Mouse (Mus musculus) brain, embryonic 14.5 days (tissue): ENCODE data around the gene Olfr1393.

Experiments used
- CTCF ChIP-seq: fragments of 200-500 bp; IDR thresholded peaks from 2 replicates; pipeline ENCODE4 v1.5.1; 2012; ENCODE audit warnings: inconsistent platforms, mild to moderate bottlenecking, moderate library complexity, borderline replicate concordance; ENCODE audit not compliant: insufficient read depth, insufficient read length; ENCODE audit errors: extremely low read depth
- POLR2A ChIP-seq: fragments of 200-500 bp; IDR thresholded peaks from 2 replicates; pipeline ENCODE4 v1.6.1; 2012; ENCODE audit warnings: mild to moderate bottlenecking, inconsistent platforms, borderline replicate concordance; ENCODE audit not compliant: poor library complexity, insufficient read depth, insufficient read length, severe bottlenecking; ENCODE audit errors: extremely low read depth

DNA sequence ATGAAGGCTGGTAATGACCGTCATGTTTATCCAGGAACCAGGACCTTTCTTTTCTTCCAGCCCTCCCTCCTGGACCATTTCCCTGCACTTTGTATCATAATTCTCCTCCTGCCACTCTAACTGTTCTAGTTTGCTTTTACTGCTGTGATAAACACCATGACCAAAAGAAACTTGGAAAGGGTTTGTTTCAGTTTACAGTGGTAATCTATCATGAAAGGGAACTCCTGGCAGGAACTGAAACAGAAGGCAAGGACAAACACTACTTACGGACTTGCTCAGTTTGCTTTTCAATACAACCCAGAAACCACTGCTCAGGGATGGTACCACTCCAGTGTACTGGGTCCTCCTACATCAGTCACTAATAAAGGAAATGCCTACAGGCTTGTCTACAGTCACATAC is 40.6 kb upstream of the Olfr1393 start:
- no peak for TF ChIP-seq CTCF
- TF ChIP-seq POLR2A, result no peak
